Mouse (Mus musculus): ENCODE results near the gene Ppp4c. TPM values are rescaled to one million over a fixed set of nuclear protein-coding genes. Genes with fewer than 3 reads are reported as not detected.
A peak's percentile ranks its signal among the peaks of the same experiment; 100 is the strongest.
"Not testable (repeated sequence)": the region's sequence is repeated elsewhere in the genome, so short reads cannot be mapped to it uniquely, and the experiment has no call there.

The Ppp4c gene
- polyA plus RNA-seq, 1 experiment from 2014 or later = 293 TPM

GRCm38 (mm10) chr7:126792721-126793443 is 586 bp upstream of the Ppp4c start:
- peaks cover 46% of the 10 kb centered on the region for H3K4me1 ChIP-seq
- peak; percentile 51 for ATAC-seq (ENCODE audit: low FRiP score, low read depth)
- H3K36me3 ChIP-seq = peaks cover 52% of the 10 kb centered on the region

GRCm38 (mm10) chr7:126789141-126789540 is 3.2 kb downstream of the Ppp4c start:
- no peak overlapping the region for H3K9ac ChIP-seq
- H3K27me3 ChIP-seq (replicated peaks) = no peaks in the 10 kb centered on the region
- no peak overlapping the region for H3K4me2 ChIP-seq (replicated peaks)
- peaks cover 60% of the 10 kb centered on the region for H3K36me3 ChIP-seq
- H3K4me3 ChIP-seq = no peak overlapping the region
- no peak for ATAC-seq (ENCODE audit: low FRiP score, low read depth)
- no peaks in the 10 kb centered on the region for H3K9me3 ChIP-seq
- no peak overlapping the region for H3K27ac ChIP-seq
- 95% methylated on average over 4 of the region's 4 CpGs for WGBS
- peaks cover 22% of the 10 kb centered on the region for H3K4me1 ChIP-seq

More at GRCm38 (mm10) chr7:126792721-126793443, 586 bp upstream of the Ppp4c start:
- Histone ChIP-seq H3K27ac (0 out of 2 replicates have a peak overlapping the region, but pooled peaks have one; percentile 69), H3K27me3 (replicated peaks) (no peaks in the 10 kb centered on the region), H3K9ac (peak overlapping the region; percentile 93), H3K4me3 (peak overlapping the region; percentile 97), H3K4me2 (replicated peaks) (peak overlapping the region; percentile 81), H3K9me3 (no peaks in the 10 kb centered on the region)
- 32% methylated on average over 11 of the region's 11 CpGs for WGBS

- Histone ChIP-seq H3K9me3 (no peaks in the 10 kb centered on the region), H3K4me3 (no peak overlapping the region), H3K4me2 (replicated peaks) (no peak overlapping the region), H3K27me3 (replicated peaks) (no peaks in the 10 kb centered on the region), H3K36me3 (peaks cover 66% of the 10 kb centered on the region), H3K4me1 (peaks cover 18% of the 10 kb centered on the region), H3K27ac (no peak overlapping the region), H3K9ac (no peak overlapping the region)
- ATAC-seq (ENCODE audit: low FRiP score, low read depth) = no peak
- 92% methylated on average over 14 of the region's 14 CpGs for WGBS
Measured at GRCm38 (mm10) chr7:126786142-126786541, 6.2 kb downstream of the Ppp4c start.

- no peaks in the 10 kb centered on the region for H3K9me3 ChIP-seq
- no peak overlapping the region for H3K4me2 ChIP-seq (replicated peaks)
- H3K36me3 ChIP-seq = peaks cover 64% of the 10 kb centered on the region
- peaks cover 15% of the 10 kb centered on the region for H3K4me1 ChIP-seq
- no peaks in the 10 kb centered on the region for H3K27me3 ChIP-seq (replicated peaks)
- H3K27ac ChIP-seq = no peak overlapping the region
- no peak overlapping the region for H3K9ac ChIP-seq
- WGBS = 79% methylated on average over 4 of the region's 4 CpGs
- no peak overlapping the region for H3K4me3 ChIP-seq
- ATAC-seq (ENCODE audit: low FRiP score, low read depth) = no peak
Measured at GRCm38 (mm10) chr7:126785056-126785455, 7.2 kb downstream of the Ppp4c start.

- Histone ChIP-seq H3K27me3 (replicated peaks) (no peaks in the 10 kb centered on the region), H3K36me3 (peaks cover 58% of the 10 kb centered on the region), H3K4me1 (peaks cover 20% of the 10 kb centered on the region), H3K9ac (no peak overlapping the region), H3K4me2 (replicated peaks) (no peak overlapping the region), H3K4me3 (no peak overlapping the region), H3K27ac (no peak overlapping the region), H3K9me3 (no peaks in the 10 kb centered on the region)
- WGBS = 84% methylated on average over 7 of the region's 7 CpGs
- ATAC-seq (ENCODE audit: low FRiP score, low read depth) = no peak
Measured at GRCm38 (mm10) chr7:126784469-126784868, 7.8 kb downstream of the Ppp4c start.

GRCm38 (mm10) chr7:126782693-126783092 is 9.6 kb downstream of the Ppp4c start:
- H3K36me3 ChIP-seq = peaks cover 51% of the 10 kb centered on the region
- H3K27me3 ChIP-seq (replicated peaks) = no peaks in the 10 kb centered on the region
- no peak overlapping the region for H3K27ac ChIP-seq
- ATAC-seq (ENCODE audit: low FRiP score, low read depth) = no peak
- H3K4me1 ChIP-seq = peaks cover 25% of the 10 kb centered on the region
- 85% methylated on average over 13 of the region's 13 CpGs for WGBS
- H3K4me3 ChIP-seq = no peak overlapping the region
- no peaks in the 10 kb centered on the region for H3K9me3 ChIP-seq
- no peak overlapping the region for H3K9ac ChIP-seq
- no peak overlapping the region for H3K4me2 ChIP-seq (replicated peaks)

GRCm38 (mm10) chr7:126781661-126782370 is 10.5 kb downstream of the Ppp4c start:
- H3K4me1 ChIP-seq = peaks cover 33% of the 10 kb centered on the region
- H3K27me3 ChIP-seq (replicated peaks) = no peaks in the 10 kb centered on the region
- no peak overlapping the region; the same call in 1 of the 2 replicates for H3K27ac ChIP-seq
- H3K9ac ChIP-seq = peak overlapping the region; percentile 54; the same call in 1 of the 2 replicates
- H3K36me3 ChIP-seq = peaks cover 43% of the 10 kb centered on the region
- H3K4me2 ChIP-seq (replicated peaks) = peak overlapping the region; percentile 71
- H3K9me3 ChIP-seq = no peaks in the 10 kb centered on the region
- peak overlapping the region; percentile 38 for H3K4me3 ChIP-seq
- no peak for ATAC-seq (ENCODE audit: low FRiP score, low read depth)
- WGBS = 36% methylated on average over 11 of the region's 11 CpGs

GRCm38 (mm10) chr7:126780971-126781635 is 11.2 kb downstream of the Ppp4c start, which contains the start of gene Tbx6:
Tbx6 (plus strand) TSS chr7:126781483.
- H3K36me3 ChIP-seq = peaks cover 36% of the 10 kb centered on the region
- H3K4me1 ChIP-seq = peaks cover 35% of the 10 kb centered on the region
- H3K27me3 ChIP-seq (replicated peaks) = no peaks in the 10 kb centered on the region
- peak within 1 kb of the TSS; percentile 38 for H3K4me3 ChIP-seq
- peak; percentile 23 for ATAC-seq (ENCODE audit: low FRiP score, low read depth)
- H3K9ac ChIP-seq = peak within 1 kb of the TSS; percentile 54
- peak within 1 kb of the TSS; percentile 62; the same call in 1 of the 2 replicates for H3K27ac ChIP-seq
- H3K4me2 ChIP-seq (replicated peaks) = peak within 1 kb of the TSS; percentile 71
- no peaks in the 10 kb centered on the region for H3K9me3 ChIP-seq
- 4% methylated on average over 22 of the region's 22 CpGs for WGBS

GRCm38 (mm10) chr7:126779983-126780970 is 12.0 kb downstream of the Ppp4c start:
- H3K4me2 ChIP-seq (replicated peaks) = peak overlapping the region; percentile 71
- peaks cover 28% of the 10 kb centered on the region for H3K36me3 ChIP-seq
- 1% methylated on average over 21 of the region's 21 CpGs for WGBS
- H3K4me1 ChIP-seq = peaks cover 39% of the 10 kb centered on the region
- peak; percentile 79 for ATAC-seq (ENCODE audit: low FRiP score, low read depth)
- no peaks in the 10 kb centered on the region for H3K9me3 ChIP-seq
- H3K27me3 ChIP-seq (replicated peaks) = no peaks in the 10 kb centered on the region
- H3K9ac ChIP-seq = peak overlapping the region; percentile 54
- peak overlapping the region; percentile 62 for H3K27ac ChIP-seq
- H3K4me3 ChIP-seq = peak overlapping the region; percentile 38

GRCm38 (mm10) chr7:126779101-126779500 is 13.2 kb downstream of the Ppp4c start:
- H3K27ac ChIP-seq; H3K4me2 ChIP-seq (replicated peaks); ATAC-seq (ENCODE audit: low FRiP score, low read depth); H3K4me3 ChIP-seq; H3K9me3 ChIP-seq; H3K9ac ChIP-seq; H3K27me3 ChIP-seq (replicated peaks): not testable (repeated sequence)
- peaks cover 39% of the 10 kb centered on the region for H3K4me1 ChIP-seq
- H3K36me3 ChIP-seq = peaks cover 16% of the 10 kb centered on the region
- 92% methylated on average over 7 of the region's 7 CpGs for WGBS

- no peak for ATAC-seq (ENCODE audit: low FRiP score, low read depth)
- H3K36me3 ChIP-seq = peaks cover 17% of the 10 kb centered on the region; the same call in 1 of the 2 replicates
- H3K9me3 ChIP-seq = no peaks in the 10 kb centered on the region
- H3K4me3 ChIP-seq = no peak overlapping the region
- no peaks in the 10 kb centered on the region for H3K27me3 ChIP-seq (replicated peaks)
- peak overlapping the region; percentile 94 for H3K4me2 ChIP-seq (replicated peaks)
- peaks cover 39% of the 10 kb centered on the region for H3K4me1 ChIP-seq
- no peak overlapping the region for H3K27ac ChIP-seq
- H3K9ac ChIP-seq = peak overlapping the region; percentile 84; the same call in 1 of the 2 replicates
- WGBS = 91% methylated on average over 3 of the region's 3 CpGs
Measured at GRCm38 (mm10) chr7:126778147-126778546, 14.1 kb downstream of the Ppp4c start.

Measured in neural tube, embryonic 12.5 days (tissue).